Mouse (Mus musculus): ENCODE data around the gene Gm20498.
A peak's percentile ranks its signal among the peaks of the same experiment; 100 is the strongest.
"Not testable (repeated sequence)": the region's sequence is repeated elsewhere in the genome, so short reads cannot be mapped to it uniquely, and the experiment has no call there.

Gm20498 gene

DNA sequence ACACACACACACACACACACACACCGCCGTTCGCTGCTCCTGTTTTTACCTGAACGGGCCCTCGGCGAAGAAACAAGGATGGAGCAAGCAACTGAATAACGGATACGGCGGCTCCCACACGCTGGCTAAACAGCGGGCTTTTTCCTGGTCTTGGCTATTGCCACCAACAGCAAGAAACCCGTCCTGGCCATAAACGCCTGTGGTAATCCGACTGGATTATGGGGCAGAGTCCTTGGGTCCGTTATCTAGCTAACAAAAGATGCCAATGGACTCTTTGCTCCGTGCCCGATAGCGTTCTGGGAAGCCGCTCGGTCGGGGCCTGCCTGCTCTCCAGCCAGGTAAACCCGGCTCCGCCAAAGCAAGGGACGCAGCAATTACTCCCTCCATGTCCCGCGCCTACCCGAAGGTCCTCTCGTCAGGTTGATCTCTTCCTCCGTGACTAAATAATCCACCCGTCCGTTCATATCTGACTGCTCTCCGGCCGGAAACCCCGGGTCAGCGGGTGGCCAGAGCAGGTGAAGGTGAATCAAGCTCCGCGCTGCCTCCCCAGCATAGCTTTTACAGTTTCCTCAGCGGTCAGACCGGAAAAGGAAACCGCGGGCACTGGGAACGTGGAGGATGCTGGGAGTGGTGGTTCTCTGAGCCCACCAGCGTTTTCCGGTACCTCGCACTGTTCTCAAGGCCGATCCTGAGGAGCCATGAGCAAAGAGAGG, at the start of gene Gm20498, which contains the start of gene Synj2bp:
TSS of gene Gm20498 (minus strand) at position 590 of the 713 bp plus-strand sequence.
TSS of gene Synj2bp (minus strand) at position 596 of the 713 bp plus-strand sequence.
- DNase-seq = peak; percentile 88

- no peak for DNase-seq
These were observed 35.7 kb upstream of the Gm20498 start, which contains the start of gene Adam21 for GRCm38 (mm10) chr12:81568374-81568773. Gene Adam21, minus strand, starts transcription at chr12:81568474.

GRCm38 (mm10) chr12:81567931-81568330, 35.2 kb upstream of the Gm20498 start:
- no peak for DNase-seq

DNA sequence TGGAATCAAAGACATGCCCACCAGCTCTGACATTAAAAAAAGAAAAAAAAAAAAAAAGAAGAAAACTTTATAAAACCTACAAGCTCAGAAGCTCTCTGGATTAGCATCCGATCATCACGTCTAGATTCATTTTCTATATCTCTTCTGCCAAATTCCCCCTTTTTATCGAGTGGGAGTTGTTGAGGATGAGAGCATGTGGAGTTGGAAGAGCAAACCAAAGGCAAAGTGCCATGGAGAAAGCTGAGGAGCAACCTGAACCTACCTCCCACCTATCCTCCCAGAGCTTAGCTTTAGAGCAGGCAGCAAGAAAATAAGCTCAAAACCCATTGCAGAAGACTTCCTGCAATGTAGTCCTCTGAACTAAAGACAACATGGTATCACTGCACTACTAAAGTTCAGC, 31.5 kb upstream of the Gm20498 start:
- DNase-seq = no peak

DNA sequence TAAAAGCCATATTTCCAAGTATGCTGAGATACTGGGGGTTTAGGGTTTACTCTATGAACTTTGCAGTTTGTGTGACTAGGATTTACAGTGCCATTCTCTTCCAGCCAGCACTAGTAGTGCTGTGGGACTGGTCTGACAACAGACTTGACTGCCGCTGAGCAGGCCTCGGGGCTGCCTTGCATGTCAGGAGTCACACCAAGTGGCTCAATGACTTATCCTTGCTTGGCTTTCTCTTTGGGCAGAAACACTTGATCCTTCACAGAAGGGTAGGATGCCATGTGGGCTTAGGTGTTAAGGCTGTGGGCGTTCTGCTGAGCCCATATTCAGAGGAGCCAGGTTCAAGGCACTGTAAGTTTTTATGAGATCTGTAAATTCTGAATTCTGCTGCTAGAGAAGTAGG, 16.6 kb upstream of the Gm20498 start:
- no peak for DNase-seq

- no peak for DNase-seq
These were observed 14.5 kb upstream of the Gm20498 start for GRCm38 (mm10) chr12:81547163-81547562.

DNA sequence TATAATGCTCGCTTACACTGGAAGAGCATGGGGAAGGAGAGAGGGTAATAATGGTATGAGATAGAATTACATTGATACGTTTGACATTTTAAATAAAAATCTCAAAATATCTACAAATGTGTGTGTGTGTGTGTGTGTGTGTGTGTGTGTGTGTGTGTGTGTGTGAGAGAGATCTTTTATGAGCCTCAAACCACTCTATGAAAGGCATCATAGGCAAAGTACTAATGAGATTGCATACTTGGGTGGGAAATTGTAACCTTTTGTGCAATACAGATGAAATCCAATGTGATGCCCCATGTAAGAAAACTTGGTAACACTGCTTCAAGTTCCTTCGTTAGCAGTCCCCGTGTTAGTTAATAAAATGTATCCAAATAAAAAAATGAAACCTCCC, 319 bp upstream of the Gm20498 start:
- DNase-seq = no peak

GRCm38 (mm10) chr12:81530587-81530986, 2.1 kb downstream of the Gm20498 start:
- DNase-seq = not testable (repeated sequence)

GRCm38 (mm10) chr12:81496906-81497305, 35.8 kb downstream of the Gm20498 start:
- DNase-seq = not testable (repeated sequence)

GRCm38 (mm10) chr12:81490491-81490890, 42.2 kb downstream of the Gm20498 start:
- DNase-seq = no peak

DNA sequence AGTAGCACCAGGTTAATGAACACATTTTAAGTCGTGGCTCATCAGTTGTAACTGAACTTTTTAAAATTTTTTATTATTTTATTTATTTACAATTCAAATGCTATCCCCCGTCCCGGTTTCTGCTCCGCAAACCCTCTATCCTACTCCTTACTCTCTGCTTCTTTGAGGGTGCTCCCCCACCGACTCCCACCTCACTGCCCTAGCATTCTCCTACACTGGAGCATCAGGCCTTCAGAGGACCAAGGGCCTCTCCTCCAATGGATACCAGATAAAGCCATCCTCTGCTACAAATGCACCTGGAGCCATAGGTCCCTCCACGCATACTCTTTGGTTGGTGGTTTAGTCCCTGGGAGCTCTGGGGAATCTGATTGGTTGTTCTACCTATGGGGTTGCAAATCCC, 47.4 kb downstream of the Gm20498 start:
- peak; percentile 4 for DNase-seq

- DNase-seq = peak; percentile 90
These were observed 47.9 kb downstream of the Gm20498 start, which contains the start of gene Cox16 for GRCm38 (mm10) chr12:81484727-81485191. Gene Cox16, minus strand, starts transcription at chr12:81485127.

GRCm38 (mm10) chr12:81484212-81484611, 48.5 kb downstream of the Gm20498 start:
- DNase-seq = no peak

GRCm38 (mm10) chr12:81483656-81484055, 49.0 kb downstream of the Gm20498 start:
- no peak for DNase-seq

DNA sequence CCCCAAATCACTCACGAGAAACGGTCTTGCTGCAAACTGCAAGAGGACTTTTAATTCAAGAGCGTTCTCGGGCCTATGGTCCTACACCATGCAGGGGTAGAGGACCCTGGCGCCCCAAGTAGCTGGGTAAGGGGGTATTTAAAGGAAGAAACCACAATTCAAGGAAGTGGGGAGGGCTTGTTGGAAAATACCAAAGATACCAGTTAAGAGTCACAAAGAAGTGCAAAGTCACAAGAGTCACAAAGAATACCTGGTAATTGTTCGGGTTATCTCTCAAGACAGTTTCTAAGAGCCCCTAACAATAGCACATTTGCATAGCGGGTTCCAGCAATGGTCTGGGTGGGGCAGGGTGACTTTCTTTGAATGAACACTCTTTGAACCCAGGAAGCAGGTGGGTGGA, 73.7 kb downstream of the Gm20498 start:
- not testable (repeated sequence) for DNase-seq

DNA sequence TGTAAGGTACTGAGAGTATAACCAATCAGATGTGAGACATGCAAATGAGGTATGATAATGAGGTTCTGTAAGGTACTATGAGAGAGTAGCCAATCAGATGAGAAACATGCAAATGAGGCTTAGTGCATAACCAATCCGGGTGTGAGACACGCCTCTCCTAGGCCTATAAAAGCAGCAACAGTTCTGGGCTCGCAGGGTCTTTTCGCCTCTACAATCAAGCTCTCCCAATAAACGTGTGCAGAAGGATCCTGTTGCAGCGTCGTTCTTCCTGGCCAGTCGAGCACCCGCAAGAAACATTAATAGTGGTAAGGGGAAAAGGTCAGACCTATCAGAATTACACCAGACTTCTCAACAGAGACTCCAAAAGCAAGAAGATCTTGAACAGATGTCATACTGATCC, 93.7 kb downstream of the Gm20498 start:
- DNase-seq = not testable (repeated sequence)

GRCm38 (mm10) chr12:81434778-81435177, 97.9 kb downstream of the Gm20498 start:
- not testable (repeated sequence) for DNase-seq

GRCm38 (mm10) chr12:81421846-81422245, 110.9 kb downstream of the Gm20498 start, which contains the start of gene Adam4:
Gene Adam4, minus strand, starts transcription at chr12:81421946.
- DNase-seq = no peak

GRCm38 (mm10) chr12:81413211-81413610, 119.5 kb downstream of the Gm20498 start:
- no peak for DNase-seq

GRCm38 (mm10) chr12:81408966-81409365, 123.7 kb downstream of the Gm20498 start:
- no peak for DNase-seq

DNA sequence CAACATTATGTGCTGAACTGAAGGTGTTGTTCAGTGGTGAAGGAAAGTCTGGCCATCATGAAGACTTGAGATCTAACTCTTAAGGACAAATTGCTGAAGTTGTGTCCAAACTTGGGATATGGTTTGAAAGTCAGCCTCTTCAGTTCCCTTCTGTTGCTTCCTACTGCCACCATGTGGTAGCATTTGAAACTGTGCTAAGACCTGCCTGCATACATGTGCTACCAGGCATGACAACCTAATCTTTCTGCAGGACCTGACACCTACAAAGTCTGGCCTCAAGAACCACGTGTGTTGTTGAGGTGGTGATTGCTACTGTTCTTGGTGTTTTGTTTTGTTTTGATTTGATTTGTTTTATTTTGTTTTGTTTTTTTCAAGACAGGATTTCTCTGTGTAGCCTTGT, 130.5 kb downstream of the Gm20498 start:
- peak; percentile 47 for DNase-seq

GRCm38 (mm10) chr12:81379364-81379763, 153.3 kb downstream of the Gm20498 start, which contains the start of gene Gm4787:
Gene Gm4787, minus strand, starts transcription at chr12:81379464.
- DNase-seq = not testable (repeated sequence)

GRCm38 (mm10) chr12:81333841-81334240, 198.9 kb downstream of the Gm20498 start:
- no peak for DNase-seq

- no peak for DNase-seq
These were observed 199.8 kb downstream of the Gm20498 start, which contains the start of gene Slc8a3 for GRCm38 (mm10) chr12:81332875-81333421. Gene Slc8a3, minus strand, starts transcription at chr12:81333180.
